Mouse (Mus musculus) kidney, adult 2 months (tissue): ENCODE data around the gene Ache. TPM values are rescaled to one million over a fixed set of nuclear protein-coding genes. Genes with fewer than 3 reads are reported as not detected.

Experiments used
- DNase-seq: peaks from one replicate; pipeline ENCODE4 v3.0.0; 2021
- H3K27ac ChIP-seq: fragments of 200-500 bp; 2 replicates; pipeline ENCODE4 v1.5.1; 2012; ENCODE audit warnings: low read depth, low read length, control low read depth, inconsistent platforms; ENCODE audit not compliant: insufficient read depth
- H3K27me3 ChIP-seq: fragments of 200-500 bp; replicated peaks from 2 replicates; pipeline ENCODE4 v1.6.1; 2012; ENCODE audit warnings: mild to moderate bottlenecking, moderate library complexity, low read length, inconsistent platforms; ENCODE audit not compliant: control insufficient read depth, insufficient read depth
- H3K36me3 ChIP-seq: fragments of 200-500 bp; 2 replicates; pipeline ENCODE4 v1.6.1; 2012; ENCODE audit warnings: mild to moderate bottlenecking, moderate library complexity, low read length, inconsistent platforms; ENCODE audit not compliant: control insufficient read depth, insufficient read depth
- H3K4me1 ChIP-seq: fragments of 200-500 bp; 2 replicates; pipeline ENCODE4 v1.6.1; 2011; ENCODE audit warnings: low read length; ENCODE audit not compliant: control insufficient read depth, insufficient read depth
- H3K4me3 ChIP-seq: fragments of 200-500 bp; 2 replicates; pipeline ENCODE4 v1.5.1; 2011; ENCODE audit warnings: mild to moderate bottlenecking, low read depth, low read length, control low read depth; ENCODE audit not compliant: insufficient read depth
- CTCF ChIP-seq: fragments of 200-500 bp; conservative IDR thresholded peaks from 2 replicates; pipeline ENCODE4 v1.5.1; 2011; ENCODE audit warnings: low read depth, mild to moderate bottlenecking, control low read depth, low read length, moderate library complexity, mixed read lengths; ENCODE audit not compliant: insufficient read depth, insufficient read length
- POLR2A ChIP-seq: fragments of 200-500 bp; IDR thresholded peaks from one replicate; pipeline ENCODE4 v1.6.1; 2011; ENCODE audit warnings: low read depth, low read length, control low read depth
- WGBS: fragments of 180-500 bp; shearing (Covaris S2); methylation state at CpG from one replicate; pipeline ENCODE4 v1.1.7; 2018; 5-methylcytosine and 5-hydroxymethylcytosine counted together
- polyA plus RNA-seq: library from polyadenylated mRNA; depleted of rRNA; stranded (reverse); fragments of >200 nt; gene quantifications from 2 replicates; pipeline ENCODE4 v1.2.3, GENCODE M21; 2012

The Ache gene
- polyA plus RNA-seq, 1 experiment = 4.7 TPM

DNA sequence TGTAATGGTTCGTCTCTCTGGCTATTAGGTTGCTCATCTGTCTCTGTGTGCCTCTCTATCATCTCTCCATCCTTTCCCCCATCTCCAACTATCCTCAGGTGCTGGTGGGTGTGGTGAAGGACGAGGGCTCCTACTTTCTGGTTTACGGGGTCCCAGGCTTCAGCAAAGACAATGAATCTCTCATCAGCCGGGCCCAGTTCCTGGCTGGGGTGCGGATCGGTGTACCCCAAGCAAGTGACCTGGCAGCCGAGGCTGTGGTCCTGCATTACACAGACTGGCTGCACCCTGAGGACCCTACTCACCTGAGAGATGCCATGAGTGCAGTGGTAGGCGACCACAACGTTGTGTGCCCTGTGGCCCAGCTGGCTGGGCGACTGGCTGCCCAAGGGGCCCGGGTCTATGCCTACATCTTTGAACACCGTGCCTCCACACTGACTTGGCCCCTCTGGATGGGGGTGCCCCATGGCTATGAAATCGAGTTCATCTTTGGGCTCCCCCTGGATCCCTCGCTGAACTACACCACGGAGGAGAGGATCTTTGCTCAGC is 4.1 kb downstream of the Ache start:
- no peak for TF ChIP-seq CTCF
- TF ChIP-seq POLR2A = no peak
- H3K27ac ChIP-seq = no peak overlapping the region
- no peaks in the 10 kb centered on the region for H3K36me3 ChIP-seq
- H3K27me3 ChIP-seq = no peaks in the 10 kb centered on the region; the same call in 1 of the 2 replicates
- 81% methylated on average over 15 of the region's 15 CpGs for WGBS
- no peak for DNase-seq
- H3K4me1 ChIP-seq = no peaks in the 10 kb centered on the region; the same call in 1 of the 2 replicates
- no peak overlapping the region for H3K4me3 ChIP-seq

DNA sequence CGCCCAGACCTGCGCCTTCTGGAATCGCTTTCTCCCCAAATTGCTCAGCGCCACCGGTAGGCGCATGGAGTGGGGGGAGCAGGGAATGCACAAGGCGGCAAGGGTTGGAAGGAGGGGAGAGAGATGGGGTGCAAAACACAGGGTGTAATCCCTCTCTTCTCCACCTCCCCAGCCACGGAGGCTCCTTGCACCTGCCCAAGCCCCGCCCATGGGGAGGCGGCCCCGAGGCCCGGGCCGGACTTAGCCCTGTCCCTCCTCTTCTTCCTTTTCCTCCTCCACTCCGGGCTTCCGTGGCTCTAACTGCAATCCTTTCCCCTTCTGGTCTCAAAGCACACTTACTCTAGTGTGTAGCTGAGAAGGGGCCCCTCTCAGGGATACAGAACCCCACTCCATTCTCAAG is 6.0 kb downstream of the Ache start:
- peak; percentile 92 for DNase-seq
- under 1% methylated on average over 15 of the region's 15 CpGs for WGBS
- H3K4me1 ChIP-seq = no peaks in the 10 kb centered on the region; the same call in 1 of the 2 replicates

DNA sequence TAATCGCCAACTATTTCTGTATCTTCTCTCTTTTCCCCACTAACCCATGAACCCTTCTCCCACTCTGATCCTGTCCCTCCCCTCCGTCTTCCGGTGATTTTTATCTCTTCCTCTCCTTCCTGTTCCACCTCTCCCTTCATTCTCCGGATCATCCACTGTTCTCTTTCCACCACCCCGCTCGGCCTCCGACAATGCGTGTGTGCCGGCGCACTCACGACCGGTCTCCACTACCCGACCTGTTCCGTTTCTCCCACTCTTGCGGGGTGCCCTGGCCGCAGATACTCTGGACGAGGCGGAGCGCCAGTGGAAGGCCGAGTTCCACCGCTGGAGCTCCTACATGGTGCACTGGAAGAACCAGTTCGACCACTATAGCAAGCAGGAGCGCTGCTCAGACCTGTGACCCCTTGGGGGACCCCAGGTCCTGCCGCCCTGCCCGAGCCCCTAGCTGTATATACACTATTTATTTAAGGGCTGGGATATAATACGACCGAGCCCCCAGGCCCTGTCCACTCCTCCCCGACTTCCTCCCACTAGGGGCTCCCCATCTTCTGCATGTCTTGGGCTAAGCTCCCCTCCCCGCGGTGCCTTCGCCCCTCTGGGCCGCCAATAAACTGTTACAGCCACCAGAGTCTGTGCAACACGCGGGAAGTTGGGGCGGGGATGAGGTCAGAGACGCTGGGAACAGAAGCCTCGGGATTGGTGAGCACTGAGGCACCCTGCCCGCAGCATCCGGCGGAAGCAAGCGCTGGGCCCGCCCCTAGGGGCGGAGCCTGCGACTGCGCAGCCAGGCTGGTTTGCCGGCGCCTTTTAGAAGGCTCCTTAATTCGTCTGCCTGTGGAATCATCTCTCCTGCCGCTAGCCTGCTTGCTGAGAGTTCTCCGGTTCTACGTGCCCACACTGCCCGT is 6.8 kb downstream of the Ache start, which contains the start of gene Ufsp1:
TSS of gene Ufsp1 (plus strand) at position 791 of the 905 bp plus-strand sequence.
- TF ChIP-seq POLR2A (no peak), CTCF (no peak)
- H3K4me3 ChIP-seq = peak within 1 kb of the TSS; percentile 79
- DNase-seq = peak; percentile 98
- H3K27me3 ChIP-seq = no peaks in the 10 kb centered on the region
- H3K27ac ChIP-seq = peak within 1 kb of the TSS; percentile 85
- no peaks in the 10 kb centered on the region for H3K36me3 ChIP-seq
- H3K4me1 ChIP-seq = no peaks in the 10 kb centered on the region; the same call in 1 of the 2 replicates
- under 1% methylated on average over 52 of the region's 52 CpGs for WGBS

More for the DNA sequence above, 6.0 kb downstream of the Ache start:
- H3K4me3 ChIP-seq = peak overlapping the region; percentile 79
- no peaks in the 10 kb centered on the region for H3K36me3 ChIP-seq
- H3K27me3 ChIP-seq = no peaks in the 10 kb centered on the region; the same call in 1 of the 2 replicates
- TF ChIP-seq CTCF = peak; percentile 18; the same call in 1 of the 2 replicates
- TF ChIP-seq POLR2A = peak; percentile 11
- H3K27ac ChIP-seq = peak overlapping the region; percentile 85

DNA sequence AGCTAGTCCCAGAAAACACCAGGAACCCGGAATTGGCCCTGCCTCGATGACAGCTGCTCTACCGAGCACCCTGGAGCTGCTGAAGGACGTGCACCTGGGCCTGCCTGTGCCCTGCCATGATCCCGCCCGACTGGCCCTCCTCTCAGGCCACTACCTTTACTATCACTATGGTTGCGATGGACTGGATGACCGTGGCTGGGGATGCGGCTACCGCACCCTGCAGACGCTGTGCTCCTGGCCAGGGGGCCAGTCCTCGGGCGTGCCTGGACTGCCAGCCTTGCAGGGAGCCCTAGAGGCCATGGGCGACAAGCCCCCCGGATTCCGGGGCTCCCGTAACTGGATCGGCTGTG is 7.4 kb downstream of the Ache start:
- Histone ChIP-seq H3K27me3 (no peaks in the 10 kb centered on the region), H3K36me3 (no peaks in the 10 kb centered on the region), H3K27ac (peak overlapping the region; percentile 63), H3K4me1 (no peaks in the 10 kb centered on the region; the same call in 1 of the 2 replicates), H3K4me3 (peak overlapping the region; percentile 77)
- DNase-seq = no peak
- TF ChIP-seq CTCF (no peak), POLR2A (no peak)
- WGBS = 5% methylated on average over 18 of the region's 18 CpGs

DNA sequence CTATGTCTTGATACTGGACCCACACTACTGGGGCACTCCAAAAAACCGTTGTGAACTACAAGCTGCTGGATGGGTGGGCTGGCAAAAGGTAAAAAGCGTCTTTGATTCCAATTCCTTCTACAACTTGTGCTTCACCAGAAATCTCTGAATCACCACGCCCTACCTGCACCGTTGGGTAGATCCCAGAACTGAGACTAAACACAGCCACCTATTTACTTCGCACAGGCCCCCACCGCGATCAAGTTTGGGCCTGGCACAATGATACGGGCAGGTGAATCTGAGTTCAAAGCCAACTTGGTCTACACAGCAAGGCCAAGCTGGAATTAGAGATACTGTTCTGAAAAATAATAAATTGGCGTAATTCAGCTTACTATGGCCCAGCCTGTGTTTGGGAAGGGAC is 8.0 kb downstream of the Ache start:
- no peak for DNase-seq
- no peaks in the 10 kb centered on the region; the same call in 1 of the 2 replicates for H3K4me1 ChIP-seq
- no peak overlapping the region for H3K4me3 ChIP-seq
- WGBS = 78% methylated on average over 9 of the region's 9 CpGs
- TF ChIP-seq POLR2A (no peak), CTCF (no peak)
- H3K27me3 ChIP-seq = no peaks in the 10 kb centered on the region
- no peak overlapping the region for H3K27ac ChIP-seq
- H3K36me3 ChIP-seq = peaks cover 3% of the 10 kb centered on the region

DNA sequence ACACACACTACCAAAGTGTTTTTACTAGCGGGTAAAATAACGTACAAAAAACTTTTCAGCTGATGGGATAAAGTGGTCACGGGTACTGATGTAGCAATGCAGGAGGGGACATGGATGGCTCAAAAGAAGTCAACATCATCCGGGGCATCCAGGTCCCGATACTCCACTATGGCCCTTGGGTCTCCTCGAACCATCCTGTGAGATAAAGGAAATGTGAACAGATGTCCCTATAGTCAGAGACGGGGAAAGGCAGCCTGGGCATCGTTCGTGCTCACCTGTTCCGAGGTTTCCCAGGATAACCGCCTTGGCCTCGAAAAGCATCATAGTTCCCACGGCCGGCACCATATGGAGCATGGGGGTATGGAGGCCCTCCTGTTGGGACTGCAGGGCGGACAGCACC is 8.4 kb downstream of the Ache start:
- Histone ChIP-seq H3K27me3 (no peaks in the 10 kb centered on the region), H3K4me3 (no peak overlapping the region), H3K36me3 (peaks cover 5% of the 10 kb centered on the region), H3K4me1 (no peaks in the 10 kb centered on the region; the same call in 1 of the 2 replicates), H3K27ac (no peak overlapping the region)
- WGBS = 93% methylated on average over 15 of the region's 15 CpGs
- TF ChIP-seq POLR2A (no peak), CTCF (no peak)
- DNase-seq = no peak

DNA sequence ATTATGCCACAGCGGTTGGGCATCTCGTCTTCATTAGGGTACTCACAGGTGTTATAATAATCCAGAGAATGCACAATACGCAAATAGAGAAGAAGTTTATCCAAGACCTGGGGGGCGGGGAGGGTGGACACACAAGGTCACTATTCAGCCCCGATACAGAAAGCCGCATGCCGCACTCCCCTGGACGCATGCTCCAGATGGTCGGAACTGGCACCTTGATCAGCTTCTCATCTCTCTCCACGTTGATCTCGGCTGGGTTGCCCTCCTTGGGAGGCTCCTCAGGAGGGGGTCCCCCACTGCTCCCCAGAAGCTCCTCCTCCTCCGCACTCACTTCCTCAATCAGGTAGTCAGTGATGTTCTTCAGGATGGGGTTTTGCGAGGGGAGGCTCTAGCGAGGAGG is 9.8 kb downstream of the Ache start:
- 86% methylated on average over 14 of the region's 14 CpGs for WGBS
- TF ChIP-seq POLR2A (no peak), CTCF (no peak)
- Histone ChIP-seq H3K27me3 (no peaks in the 10 kb centered on the region), H3K36me3 (peaks cover 5% of the 10 kb centered on the region), H3K4me1 (no peaks in the 10 kb centered on the region; the same call in 1 of the 2 replicates), H3K4me3 (no peak overlapping the region), H3K27ac (no peak overlapping the region)
- no peak for DNase-seq
